Mouse (Mus musculus) hindbrain, postnatal 0 days (tissue): ENCODE data around the gene Ubl4a. TPM values are rescaled to one million over a fixed set of nuclear protein-coding genes. Genes with fewer than 3 reads are reported as not detected.

Source experiments
- ATAC-seq: fragments of 200-750 bp; cut with Nextera tagmentation; 2 replicates; pipeline ENCODE4 v1.8.0; 2017; ENCODE audit warnings: mild to moderate bottlenecking, moderate TSS enrichment, moderate library complexity
- DNase-seq: peaks from one replicate; pipeline ENCODE4 v3.0.0-alpha.2; 2015; ENCODE audit warnings: low spot score
- H3K27ac ChIP-seq: fragments of 300-500 bp; sonication (generic); 2 replicates; pipeline ENCODE4 v1.5.1; 2014; ENCODE audit warnings: mild to moderate bottlenecking
- H3K27me3 ChIP-seq: fragments of 300-500 bp; sonication (generic); 2 replicates; pipeline ENCODE4 v1.6.1; 2014; ENCODE audit warnings: low read length, mixed read lengths; ENCODE audit not compliant: insufficient read depth
- H3K36me3 ChIP-seq: fragments of 300-500 bp; sonication (generic); 2 replicates; pipeline ENCODE4 v1.6.1; 2014; ENCODE audit warnings: low read length, mixed read lengths; ENCODE audit not compliant: insufficient read depth
- H3K4me1 ChIP-seq: fragments of 300-500 bp; sonication (generic); 2 replicates; pipeline ENCODE4 v1.6.1; 2014; ENCODE audit warnings: antibody characterized with exemption, low read length, mixed read lengths; ENCODE audit not compliant: insufficient read depth
- H3K4me2 ChIP-seq: fragments of 300-500 bp; sonication (generic); 2 replicates; pipeline ENCODE4 v1.6.1; 2014; ENCODE audit warnings: low read depth, mild to moderate bottlenecking, low read length, moderate library complexity, mixed read lengths
- H3K4me3 ChIP-seq: fragments of 300-500 bp; sonication (generic); 2 replicates; pipeline ENCODE4 v1.5.1; 2014; ENCODE audit warnings: low read length
- H3K9ac ChIP-seq: fragments of 300-500 bp; sonication (generic); replicated peaks from 2 replicates; pipeline ENCODE4 v1.6.1; 2014; ENCODE audit warnings: mild to moderate bottlenecking, low read length, moderate library complexity, mixed read lengths
- H3K9me3 ChIP-seq: fragments of 300-500 bp; sonication (generic); 2 replicates; pipeline ENCODE4 v1.6.1; 2016; ENCODE audit warnings: low read length, mixed read lengths
- CTCF ChIP-seq: IDR thresholded peaks from 2 replicates; pipeline ENCODE4 v1.5.1; 2016; ENCODE audit warnings: antibody characterized with exemption, control low read depth, low read depth
- WGBS: fragments of 180-500 bp; shearing (Covaris S2); extraction: QIAGEN DNeasy Blood & Tissue Kit; methylation state at CpG from one replicate; pipeline ENCODE4 v1.1.7; 2014; 5-methylcytosine and 5-hydroxymethylcytosine counted together
- polyA plus RNA-seq: library from polyadenylated mRNA; unstranded; fragments of >200 nt; fragmentation: Nextera tagmentation; extraction: Ambion mirVana; gene quantifications from 2 replicates; pipeline ENCODE4 v1.2.1, GENCODE M21; 2015
- total RNA-seq: library from RNA; depleted of rRNA; stranded (reverse); fragments of >200 nt; gene quantifications from 2 replicates; pipeline ENCODE4 v1.2.3, GENCODE M21; 2014; rRNA removed

The Ubl4a gene
- 45.5 and 51.8 TPM in 2 replicates for total RNA-seq
- polyA plus RNA-seq: 70.7 and 71.8 TPM in 2 replicates

GRCm38 (mm10) chrX:74372888-74373549 lies at the start of gene Ubl4a, which contains the start of gene Slc10a3:
TSS of gene Ubl4a (minus strand) at chrX:74373218.
TSS of gene Slc10a3 (minus strand) at chrX:74373349.
- ATAC-seq (peak; percentile 94), DNase-seq (peak; percentile 91)
- Histone ChIP-seq H3K9me3 (no peaks in the 10 kb centered on the region), H3K9ac (peak within 1 kb of the TSS; percentile 46; the same call in 1 of the 2 replicates), H3K4me2 (peak within 1 kb of the TSS; percentile 62), H3K27me3 (no peaks in the 10 kb centered on the region), H3K36me3 (no peaks in the 10 kb centered on the region), H3K27ac (no peak within 1 kb of the TSS), H3K4me1 (no peaks in the 10 kb centered on the region), H3K4me3 (peak within 1 kb of the TSS; percentile 35)
- 28% methylated on average over 32 of the region's 32 CpGs for WGBS
- TF ChIP-seq CTCF: no peak

DNA sequence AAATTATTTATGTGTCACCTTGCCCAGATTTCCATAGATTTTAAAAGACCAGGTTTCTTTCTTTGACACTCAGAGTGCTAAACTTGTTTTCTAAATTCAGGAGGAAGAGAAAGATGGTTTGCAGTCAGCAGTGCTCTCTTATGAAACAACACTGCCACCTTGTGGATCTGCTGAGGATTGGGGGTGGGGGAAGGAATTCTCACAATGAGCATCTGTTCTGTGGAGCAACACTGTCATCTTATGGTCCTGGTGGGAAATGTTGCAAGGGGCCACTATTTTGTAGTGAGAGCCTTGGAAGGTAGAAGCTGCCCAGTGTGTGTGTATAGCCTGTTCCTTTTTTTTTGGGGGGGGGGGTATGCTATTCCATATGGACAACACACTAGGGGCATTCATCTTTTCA lies 40.4 kb upstream of the Ubl4a start:
- TF ChIP-seq CTCF: peak; percentile 94
- H3K4me3 ChIP-seq: no peak overlapping the region

GRCm38 (mm10) chrX:74408340-74408739 lies 35.3 kb upstream of the Ubl4a start:
- ATAC-seq (no peak), DNase-seq (no peak)
- H3K4me3 ChIP-seq: no peak overlapping the region
- WGBS: 24% methylated on average over 2 of the region's 2 CpGs
- H3K4me1 ChIP-seq: no peaks in the 10 kb centered on the region
- H3K27ac ChIP-seq: no peak overlapping the region
- no peak for TF ChIP-seq CTCF
- no peaks in the 10 kb centered on the region for H3K9me3 ChIP-seq
- H3K4me2 ChIP-seq: no peak overlapping the region
- H3K36me3 ChIP-seq: no peaks in the 10 kb centered on the region
- H3K9ac ChIP-seq: no peak overlapping the region
- H3K27me3 ChIP-seq: no peaks in the 10 kb centered on the region

More for the DNA sequence above, 40.4 kb upstream of the Ubl4a start:
- no peaks in the 10 kb centered on the region for H3K27me3 ChIP-seq
- H3K9me3 ChIP-seq: no peaks in the 10 kb centered on the region
- no peaks in the 10 kb centered on the region for H3K36me3 ChIP-seq
- DNase-seq: peak; percentile 83
- ATAC-seq: peak; percentile 88
- no peaks in the 10 kb centered on the region for H3K4me1 ChIP-seq
- no peak overlapping the region for H3K27ac ChIP-seq
- H3K4me2 ChIP-seq: no peak overlapping the region
- H3K9ac ChIP-seq: no peak overlapping the region

DNA sequence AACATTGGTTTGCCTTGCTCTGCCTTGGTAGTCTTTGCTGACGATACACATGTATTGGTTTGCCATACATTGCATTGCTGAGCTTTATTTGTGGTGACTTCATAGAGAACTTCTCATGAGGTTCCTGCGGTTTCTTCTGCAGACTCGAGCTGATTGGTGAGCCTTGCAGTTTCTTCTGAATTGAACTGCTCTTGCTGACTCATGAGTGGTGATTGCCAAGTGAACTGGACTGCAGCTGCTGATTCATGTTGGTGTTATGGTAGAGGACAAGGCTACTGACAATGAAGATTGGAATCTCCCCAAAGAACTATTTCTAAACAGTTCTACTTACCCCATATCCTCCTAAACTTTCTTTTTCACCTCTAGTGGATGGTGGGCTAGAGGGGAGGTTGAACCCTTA lies 27.1 kb upstream of the Ubl4a start:
- no peak overlapping the region for H3K4me3 ChIP-seq
- no peak overlapping the region for H3K4me2 ChIP-seq
- no peak overlapping the region for H3K27ac ChIP-seq
- no peaks in the 10 kb centered on the region for H3K27me3 ChIP-seq
- TF ChIP-seq CTCF: no peak
- no peak overlapping the region for H3K9ac ChIP-seq
- ATAC-seq (no peak), DNase-seq (no peak)
- H3K36me3 ChIP-seq: no peaks in the 10 kb centered on the region
- no peaks in the 10 kb centered on the region for H3K9me3 ChIP-seq
- H3K4me1 ChIP-seq: no peaks in the 10 kb centered on the region
- WGBS: 83% methylated on average over 3 of the region's 3 CpGs

- peak within 1 kb of the TSS; percentile 91 for H3K27ac ChIP-seq
- peak; percentile 100 for ATAC-seq
- 25% methylated on average over 30 of the region's 30 CpGs for WGBS
- H3K36me3 ChIP-seq: no peaks in the 10 kb centered on the region
- peak within 1 kb of the TSS; percentile 64 for H3K4me2 ChIP-seq
- peak within 1 kb of the TSS; percentile 46 for H3K4me3 ChIP-seq
- no peaks in the 10 kb centered on the region for H3K27me3 ChIP-seq
- peak; percentile 71 for TF ChIP-seq CTCF
- no peaks in the 10 kb centered on the region for H3K9me3 ChIP-seq
- H3K4me1 ChIP-seq: no peaks in the 10 kb centered on the region
- DNase-seq: peak; percentile 88
- peak within 1 kb of the TSS; percentile 70 for H3K9ac ChIP-seq
Observed at GRCm38 (mm10) chrX:74392535-74393443, 19.8 kb upstream of the Ubl4a start, which contains the start of the genes Fam3a and Ikbkg. TSS of gene Fam3a (minus strand) at chrX:74393272. TSS of gene Ikbkg (plus strand) at chrX:74393290.

DNA sequence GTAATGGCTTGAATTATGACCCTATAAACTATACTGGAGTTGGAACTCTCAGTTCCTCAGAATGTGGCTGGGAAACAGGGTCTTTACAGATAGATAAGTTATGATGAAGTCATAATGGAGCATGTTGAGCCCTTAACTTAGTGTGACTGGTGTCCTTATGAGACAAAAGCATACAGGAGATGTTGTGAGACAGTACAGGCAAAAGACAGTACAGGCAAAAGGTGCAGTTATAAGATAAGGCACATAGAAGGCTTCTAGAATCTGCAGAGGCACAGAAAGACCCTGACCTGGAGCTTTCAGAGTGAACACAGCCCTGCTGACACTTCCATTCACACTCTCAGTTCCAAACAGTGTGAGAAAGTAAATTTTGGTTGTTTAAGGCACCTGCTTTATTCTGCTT lies 15.1 kb upstream of the Ubl4a start:
- Histone ChIP-seq H3K9me3 (no peaks in the 10 kb centered on the region), H3K9ac (no peak overlapping the region), H3K27ac (no peak overlapping the region), H3K4me2 (no peak overlapping the region), H3K4me1 (no peaks in the 10 kb centered on the region), H3K36me3 (no peaks in the 10 kb centered on the region), H3K4me3 (no peak overlapping the region), H3K27me3 (no peaks in the 10 kb centered on the region)
- TF ChIP-seq CTCF: no peak
- ATAC-seq (no peak), DNase-seq (no peak)
